Mouse (Mus musculus) hindbrain, postnatal 0 days (tissue): ENCODE measurements at regions not wholly inside any gene's neighbourhood (a gene's known extent, or its start where the extent isn't known, plus 50 kb on each side); places are given as distances from the start of the nearest gene placed in this dataset.
A peak's percentile ranks its signal among the peaks of the same experiment; 100 is the strongest.

Experiments used
- ATAC-seq: fragments of 200-750 bp; cut with Nextera tagmentation; 2 replicates; pipeline ENCODE4 v1.8.0; 2017; ENCODE audit warnings: mild to moderate bottlenecking, moderate TSS enrichment, moderate library complexity
- DNase-seq: peaks from one replicate; pipeline ENCODE4 v3.0.0-alpha.2; 2015; ENCODE audit warnings: low spot score
- H3K27ac ChIP-seq: fragments of 300-500 bp; sonication (generic); 2 replicates; pipeline ENCODE4 v1.5.1; 2014; ENCODE audit warnings: mild to moderate bottlenecking
- H3K27me3 ChIP-seq: fragments of 300-500 bp; sonication (generic); 2 replicates; pipeline ENCODE4 v1.6.1; 2014; ENCODE audit warnings: low read length, mixed read lengths; ENCODE audit not compliant: insufficient read depth
- H3K36me3 ChIP-seq: fragments of 300-500 bp; sonication (generic); 2 replicates; pipeline ENCODE4 v1.6.1; 2014; ENCODE audit warnings: low read length, mixed read lengths; ENCODE audit not compliant: insufficient read depth
- H3K4me1 ChIP-seq: fragments of 300-500 bp; sonication (generic); 2 replicates; pipeline ENCODE4 v1.6.1; 2014; ENCODE audit warnings: antibody characterized with exemption, low read length, mixed read lengths; ENCODE audit not compliant: insufficient read depth
- H3K4me2 ChIP-seq: fragments of 300-500 bp; sonication (generic); 2 replicates; pipeline ENCODE4 v1.6.1; 2014; ENCODE audit warnings: low read depth, mild to moderate bottlenecking, low read length, moderate library complexity, mixed read lengths
- H3K4me3 ChIP-seq: fragments of 300-500 bp; sonication (generic); 2 replicates; pipeline ENCODE4 v1.5.1; 2014; ENCODE audit warnings: low read length
- H3K9ac ChIP-seq: fragments of 300-500 bp; sonication (generic); replicated peaks from 2 replicates; pipeline ENCODE4 v1.6.1; 2014; ENCODE audit warnings: mild to moderate bottlenecking, low read length, moderate library complexity, mixed read lengths
- H3K9me3 ChIP-seq: fragments of 300-500 bp; sonication (generic); 2 replicates; pipeline ENCODE4 v1.6.1; 2016; ENCODE audit warnings: low read length, mixed read lengths
- CTCF ChIP-seq: IDR thresholded peaks from 2 replicates; pipeline ENCODE4 v1.5.1; 2016; ENCODE audit warnings: antibody characterized with exemption, control low read depth, low read depth
- WGBS: fragments of 180-500 bp; shearing (Covaris S2); extraction: QIAGEN DNeasy Blood & Tissue Kit; methylation state at CpG from one replicate; pipeline ENCODE4 v1.1.7; 2014; 5-methylcytosine and 5-hydroxymethylcytosine counted together

- H3K4me1 ChIP-seq: no peaks in the 10 kb centered on the region
- no peak overlapping the region for H3K27ac ChIP-seq
- no peak overlapping the region for H3K4me3 ChIP-seq
- H3K27me3 ChIP-seq: no peaks in the 10 kb centered on the region
- ATAC-seq: no peak
- H3K4me2 ChIP-seq: no peak overlapping the region
- WGBS: 42% methylated on average over 4 of the region's 4 CpGs
- H3K36me3 ChIP-seq: no peaks in the 10 kb centered on the region
- TF ChIP-seq CTCF: no peak
- H3K9ac ChIP-seq: no peak overlapping the region
- no peaks in the 10 kb centered on the region for H3K9me3 ChIP-seq
- DNase-seq: peak; percentile 69
Observed at GRCm38 (mm10) chr17:4212586-4212985, 516.5 kb upstream of the Nox3 start.

DNA sequence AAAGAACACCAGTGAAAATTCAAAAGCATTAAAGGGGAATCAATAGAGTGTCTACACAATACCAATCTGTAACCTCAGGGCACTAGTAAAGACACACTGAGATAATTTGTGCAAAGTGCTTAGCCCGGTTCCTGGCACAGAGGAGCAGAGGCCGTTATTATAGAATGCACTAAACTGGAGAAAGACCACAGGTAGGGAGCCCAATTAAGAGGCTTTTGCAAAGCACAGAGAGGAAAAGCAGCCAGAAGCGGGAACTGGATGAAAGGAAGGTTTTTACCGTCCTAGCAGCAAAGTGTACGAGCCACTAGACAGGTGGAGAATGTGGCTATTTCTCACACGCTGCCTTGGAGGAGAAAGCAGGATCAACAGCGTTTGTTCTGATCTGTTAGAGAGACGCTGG is 518.9 kb upstream of the Nox3 start:
- Histone ChIP-seq H3K36me3 (no peaks in the 10 kb centered on the region), H3K9ac (no peak overlapping the region), H3K4me2 (no peak overlapping the region), H3K27me3 (no peaks in the 10 kb centered on the region), H3K4me1 (no peaks in the 10 kb centered on the region), H3K4me3 (no peak overlapping the region), H3K27ac (no peak overlapping the region), H3K9me3 (no peaks in the 10 kb centered on the region)
- 52% methylated on average over 8 of the region's 8 CpGs for WGBS
- no peak for TF ChIP-seq CTCF
- no peak for DNase-seq
- no peak for ATAC-seq

DNA sequence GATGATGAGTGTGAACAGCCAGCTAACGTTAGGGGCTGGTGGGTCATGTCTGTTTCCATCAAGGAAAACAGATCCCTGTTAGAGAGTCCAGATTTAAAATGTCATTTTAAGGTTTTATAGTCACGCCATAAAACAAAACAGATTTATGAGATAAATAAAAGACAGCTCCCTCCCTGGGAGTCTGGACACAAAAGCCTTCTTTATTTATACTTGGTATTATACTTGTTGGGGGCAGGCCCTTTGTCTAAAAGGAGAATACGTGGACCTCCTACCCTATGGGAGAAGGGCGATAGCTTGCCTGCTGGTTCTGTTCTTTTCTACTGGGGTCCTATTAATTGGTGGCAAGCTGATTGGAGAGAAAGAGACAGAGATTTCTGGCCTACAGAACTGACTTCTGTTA is 520.1 kb upstream of the Nox3 start:
- H3K4me2 ChIP-seq: no peak overlapping the region
- H3K9ac ChIP-seq: no peak overlapping the region
- ATAC-seq (no peak), DNase-seq (no peak)
- H3K4me1 ChIP-seq: no peaks in the 10 kb centered on the region
- WGBS: 46% methylated on average over 4 of the region's 4 CpGs
- TF ChIP-seq CTCF: no peak
- H3K27me3 ChIP-seq: no peaks in the 10 kb centered on the region
- H3K27ac ChIP-seq: no peak overlapping the region
- no peaks in the 10 kb centered on the region for H3K9me3 ChIP-seq
- H3K4me3 ChIP-seq: no peak overlapping the region
- H3K36me3 ChIP-seq: no peaks in the 10 kb centered on the region

- Histone ChIP-seq H3K27me3 (no peaks in the 10 kb centered on the region), H3K4me2 (no peak overlapping the region), H3K4me3 (no peak overlapping the region), H3K9ac (no peak overlapping the region), H3K4me1 (no peaks in the 10 kb centered on the region), H3K27ac (no peak overlapping the region), H3K36me3 (no peaks in the 10 kb centered on the region), H3K9me3 (no peaks in the 10 kb centered on the region)
- WGBS: 64% methylated on average over 8 of the region's 8 CpGs
- no peak for ATAC-seq
- no peak for DNase-seq
- no peak for TF ChIP-seq CTCF
Observed at GRCm38 (mm10) chr17:4216750-4217149, 520.7 kb upstream of the Nox3 start.

GRCm38 (mm10) chr17:4220661-4221360 is 524.8 kb upstream of the Nox3 start:
- H3K4me3 ChIP-seq: no peak overlapping the region
- WGBS: 67% methylated on average over 12 of the region's 12 CpGs
- H3K27ac ChIP-seq: no peak overlapping the region
- no peaks in the 10 kb centered on the region for H3K27me3 ChIP-seq
- H3K9me3 ChIP-seq: no peaks in the 10 kb centered on the region
- H3K4me1 ChIP-seq: no peaks in the 10 kb centered on the region
- H3K36me3 ChIP-seq: no peaks in the 10 kb centered on the region
- ATAC-seq (no peak), DNase-seq (peak; percentile 31)
- no peak overlapping the region for H3K4me2 ChIP-seq
- TF ChIP-seq CTCF: no peak
- no peak overlapping the region for H3K9ac ChIP-seq

DNA sequence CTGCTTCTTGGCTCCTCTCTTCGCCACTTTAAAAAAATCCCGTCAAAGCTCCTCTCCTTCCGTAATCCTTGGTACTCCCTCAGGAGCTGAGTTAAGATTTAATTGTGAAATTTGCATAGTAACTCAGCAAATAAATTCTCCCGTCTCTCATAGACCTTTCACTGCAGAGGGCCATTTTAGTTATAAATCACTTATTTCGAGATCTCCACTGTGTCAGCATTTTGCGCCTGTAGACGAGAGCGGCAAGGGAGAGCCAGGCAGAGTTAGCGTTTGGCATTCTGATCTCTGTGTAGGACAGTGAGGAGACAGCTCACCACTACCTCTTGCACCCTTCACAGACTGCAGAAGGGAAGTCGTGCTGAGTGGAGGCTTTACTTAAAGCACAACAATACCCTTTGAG is 531.8 kb upstream of the Nox3 start:
- DNase-seq (no peak), ATAC-seq (no peak)
- no peak for TF ChIP-seq CTCF
- no peaks in the 10 kb centered on the region for H3K4me1 ChIP-seq
- no peaks in the 10 kb centered on the region for H3K36me3 ChIP-seq
- 53% methylated on average over 10 of the region's 10 CpGs for WGBS
- H3K9me3 ChIP-seq: no peaks in the 10 kb centered on the region
- no peak overlapping the region for H3K27ac ChIP-seq
- no peak overlapping the region for H3K9ac ChIP-seq
- no peaks in the 10 kb centered on the region for H3K27me3 ChIP-seq
- H3K4me2 ChIP-seq: 0 out of 2 replicates have a peak overlapping the region, but pooled peaks have one; percentile 18
- H3K4me3 ChIP-seq: no peak overlapping the region

DNA sequence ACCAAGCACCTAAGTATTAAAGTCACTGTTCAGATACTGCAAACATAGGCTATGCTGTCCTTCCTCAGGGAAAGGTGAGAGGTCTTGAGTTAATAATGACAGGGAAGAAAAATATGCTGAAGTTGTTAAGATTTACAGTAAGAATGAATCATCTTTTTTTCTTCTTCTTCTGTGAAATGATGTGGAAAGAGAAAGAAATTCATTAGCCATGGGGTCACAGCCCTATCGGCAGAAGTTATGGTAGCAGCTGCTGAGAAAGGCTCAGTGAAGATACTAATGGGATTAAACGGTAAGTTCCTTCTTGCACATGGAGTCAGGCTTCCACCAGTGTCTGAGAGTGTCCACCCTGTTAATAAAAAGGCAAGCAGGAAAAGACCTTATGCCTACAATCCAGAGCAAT is 533.9 kb upstream of the Nox3 start:
- ATAC-seq: no peak
- Histone ChIP-seq H3K4me3 (no peak overlapping the region), H3K36me3 (no peaks in the 10 kb centered on the region), H3K27ac (no peak overlapping the region), H3K9ac (no peak overlapping the region), H3K4me2 (no peak overlapping the region), H3K9me3 (no peaks in the 10 kb centered on the region), H3K27me3 (no peaks in the 10 kb centered on the region), H3K4me1 (no peaks in the 10 kb centered on the region)
- DNase-seq: no peak
- TF ChIP-seq CTCF: no peak
- 45% methylated on average over 2 of the region's 2 CpGs for WGBS
